In genomic region chr2:119028941-119029551, GRCm38 (mm10) we compare ENCODE assay signal across 8 mouse cellular contexts. TPM values are rescaled to one million over a fixed set of nuclear protein-coding genes. Genes with fewer than 3 reads are reported as not detected.
DNase-seq lines count a peak whose midpoint lies in the region; ATAC-seq lines count a peak whose summit lies in the region.

TSS of gene Ccdc32 (minus strand) at chr2:119029393.

- under 1% methylated on average over 28 of the region's 28 CpGs for WGBS in heart, embryonic 10.5 days
- 1% methylated on average over 28 of the region's 28 CpGs for WGBS in kidney, embryonic 15.5 days

- no peaks in the 10 kb centered on the region for H3K9me3 ChIP-seq in heart, embryonic 10.5 days
- no peaks in the 10 kb centered on the region for H3K9me3 ChIP-seq in kidney, embryonic 15.5 days (replicated peaks)

- ATAC-seq in erythroblast, adult 5-6 weeks (replicated peaks; ENCODE audit: low FRiP score, poor library complexity, severe bottlenecking) = peak; percentile 94
- peak; percentile 95 for ATAC-seq in kidney, embryonic 15.5 days (replicated peaks; ENCODE audit: low FRiP score)
- peak; percentile 98 for ATAC-seq in monocyte, adult 5-6 weeks (replicated peaks; ENCODE audit: insufficient number of reproducible peaks, low FRiP score, low TSS enrichment, poor library complexity, severe bottlenecking)

- peak within 1 kb of the TSS; percentile 62 for H3K9ac ChIP-seq in kidney, embryonic 15.5 days

- no peaks in the 10 kb centered on the region for H3K27me3 ChIP-seq in heart, embryonic 10.5 days (ENCODE audit: insufficient read depth, poor library complexity, severe bottlenecking)
- H3K27me3 ChIP-seq in kidney, embryonic 15.5 days = no peaks in the 10 kb centered on the region; the same call in 1 of the 2 replicates

- H3K4me3 ChIP-seq in heart, embryonic 10.5 days = peak within 1 kb of the TSS; percentile 88
- peak within 1 kb of the TSS; percentile 61 for H3K4me3 ChIP-seq in kidney, embryonic 15.5 days (replicated peaks)

- peak within 1 kb of the TSS; percentile 64 for H3K4me2 ChIP-seq in kidney, embryonic 15.5 days

- DNase-seq in B cell, adult 2 months = peak; percentile 94 to 97
- peak; percentile 97 for DNase-seq in brain, adult 2 months (ENCODE audit: low read depth, low spot score)
- DNase-seq in heart, embryonic 10.5 days (ENCODE audit: low spot score) = peak; percentile 98
- peak; percentile 95 for DNase-seq in liver
- peak; percentile 92 to 94 for DNase-seq in spleen, postnatal 4 days (ENCODE audit: low spot score in 2 of 2)

- peaks cover 8% of the 10 kb centered on the region; the same call in 1 of the 2 replicates for H3K36me3 ChIP-seq in heart, embryonic 10.5 days
- peaks cover 17% of the 10 kb centered on the region for H3K36me3 ChIP-seq in kidney, embryonic 15.5 days

- peak within 1 kb of the TSS; percentile 88 for H3K27ac ChIP-seq in heart, embryonic 10.5 days
- no peak within 1 kb of the TSS for H3K27ac ChIP-seq in kidney, embryonic 15.5 days

- peaks cover 8% of the 10 kb centered on the region for H3K4me1 ChIP-seq in heart, embryonic 10.5 days
- peaks cover 14% of the 10 kb centered on the region for H3K4me1 ChIP-seq in kidney, embryonic 15.5 days

RNA-seq across cellular contexts. Expression of gene Ccdc32, which starts in this region (rescaled TPM):
- 1.9 and 8.8 TPM in 2 replicates for total RNA-seq in erythroblast, adult 5-6 weeks (2015; ENCODE audit: low replicate concordance)
- total RNA-seq in erythroblast, adult 5-6 weeks (2017; ENCODE audit: low replicate concordance) = 4.9 and 7.5 TPM in 2 replicates
- 16.3 and 18.5 TPM in 2 replicates for polyA plus RNA-seq in heart, embryonic 10.5 days (2016; fragmentation: Nextera tagmentation; extraction: Ambion mirVana)
- polyA plus RNA-seq in kidney, embryonic 15.5 days (2015; fragmentation: Nextera tagmentation; extraction: Ambion mirVana) = 21.8 and 23.3 TPM in 2 replicates
- 11.1 to 22.1 TPM (median 15.6 TPM) in 3 replicates for total RNA-seq in monocyte, adult 5-6 weeks (2017)
